Mouse (Mus musculus): Measurements from ENCODE around the gene E2f1. TPM values are rescaled to one million over a fixed set of nuclear protein-coding genes. Genes with fewer than 3 reads are reported as not detected.

The E2f1 gene
- 5.7 and 6.1 TPM in 2 replicates for polyA plus RNA-seq (2015; fragmentation: Nextera tagmentation; extraction: Ambion mirVana)

DNA sequence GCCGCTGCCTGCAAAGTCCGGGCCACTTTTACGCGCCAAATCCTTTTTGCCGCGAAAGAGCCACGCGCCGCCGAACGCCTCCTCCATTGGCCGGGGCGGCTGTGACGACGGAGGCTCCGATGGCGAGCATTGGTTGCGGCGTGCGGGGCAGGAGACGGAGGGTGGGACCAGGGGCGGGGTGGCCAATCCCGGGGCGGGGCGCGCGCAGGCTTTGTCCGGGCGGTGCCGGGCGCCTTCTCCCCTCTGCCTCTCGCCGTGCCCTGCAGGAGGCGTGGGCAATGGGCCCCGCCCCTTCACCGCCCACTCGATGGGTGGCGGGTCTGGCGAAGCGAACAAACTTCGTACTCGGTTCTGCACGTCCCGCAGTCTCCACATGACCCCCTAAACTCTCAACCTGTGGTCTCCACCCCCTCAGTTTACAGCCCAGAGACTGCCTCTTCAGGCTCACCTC lies at the start of gene E2f1:
E2f1 (minus strand) TSS at position 57 of the 451 bp plus-strand sequence.
- H3K9ac ChIP-seq (ENCODE audit: low read length) = peak within 1 kb of the TSS; percentile 65
- no peaks in the 10 kb centered on the region for H3K9me3 ChIP-seq (ENCODE audit: control insufficient read depth, low read length)
- peak; percentile 99 for ATAC-seq (ENCODE audit: low FRiP score, low TSS enrichment)
- WGBS = under 1% methylated on average over 37 of the region's 44 CpGs
- no peaks in the 10 kb centered on the region for H3K27me3 ChIP-seq (ENCODE audit: control insufficient read depth, insufficient read depth, low read length)
- H3K4me1 ChIP-seq (replicated peaks; ENCODE audit: control insufficient read depth, insufficient read depth) = peaks cover 5% of the 10 kb centered on the region
- TF ChIP-seq EP300 (optimal IDR thresholded peaks at IDR 0.05) = no peak
- TF ChIP-seq CTCF (IDR thresholded peaks at IDR 0.05; ENCODE audit: low read depth) = peak; percentile 46
- DNase-seq (ENCODE audit: low spot score) = peak; percentile 99
- H3K27ac ChIP-seq (replicated peaks) = peak within 1 kb of the TSS; percentile 82
- H3K4me3 ChIP-seq (ENCODE audit: low read depth, low read length) = peak within 1 kb of the TSS; percentile 70
- peak within 1 kb of the TSS; percentile 82 for H3K4me2 ChIP-seq (replicated peaks; ENCODE audit: low read depth)
- no peaks in the 10 kb centered on the region for H3K36me3 ChIP-seq (ENCODE audit: control insufficient read depth, insufficient read depth, low read length)

- no peak for ATAC-seq (ENCODE audit: low FRiP score, low TSS enrichment)
- Histone ChIP-seq H3K9me3 (ENCODE audit: control insufficient read depth, low read length) (no peaks in the 10 kb centered on the region), H3K4me3 (ENCODE audit: low read depth, low read length) (no peak overlapping the region), H3K27ac (replicated peaks) (no peak overlapping the region), H3K4me1 (replicated peaks; ENCODE audit: control insufficient read depth, insufficient read depth) (no peaks in the 10 kb centered on the region), H3K9ac (ENCODE audit: low read length) (no peak overlapping the region), H3K27me3 (ENCODE audit: control insufficient read depth, insufficient read depth, low read length) (no peaks in the 10 kb centered on the region), H3K4me2 (replicated peaks; ENCODE audit: low read depth) (no peak overlapping the region), H3K36me3 (ENCODE audit: control insufficient read depth, insufficient read depth, low read length) (no peaks in the 10 kb centered on the region)
- no peak for TF ChIP-seq CTCF (IDR thresholded peaks at IDR 0.05; ENCODE audit: low read depth)
- TF ChIP-seq EP300 (optimal IDR thresholded peaks at IDR 0.05) = no peak
- DNase-seq (ENCODE audit: low spot score) = no peak
- WGBS = 85% methylated on average over 3 of the region's 3 CpGs
Observed at GRCm38 (mm10) chr2:154617061-154617460, 47.4 kb upstream of the E2f1 start.

DNA sequence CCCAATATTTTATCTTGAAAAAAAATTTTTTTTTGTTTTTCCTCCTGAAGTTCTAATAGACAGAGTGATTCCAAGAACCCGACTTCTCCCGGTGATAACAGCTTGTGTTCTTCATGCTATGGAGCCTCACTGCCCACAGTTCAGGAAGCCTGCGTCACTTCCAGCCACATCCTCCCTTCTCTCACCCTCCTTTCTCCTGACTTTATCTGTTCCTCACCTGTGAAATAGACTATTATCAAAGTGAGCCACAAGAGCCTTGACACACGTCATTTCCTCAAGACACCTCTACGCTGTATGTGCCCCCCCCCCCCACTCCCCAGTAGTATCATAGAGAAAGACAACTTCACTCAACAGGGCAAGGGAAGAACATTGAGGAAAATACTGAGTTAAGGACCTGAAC lies 46.0 kb upstream of the E2f1 start:
- ATAC-seq (ENCODE audit: low FRiP score, low TSS enrichment) = no peak
- H3K27ac ChIP-seq (replicated peaks) = peak overlapping the region; percentile 40; the same call in 1 of the 2 replicates
- H3K9ac ChIP-seq (ENCODE audit: low read length) = no peak overlapping the region
- no peak overlapping the region for H3K4me3 ChIP-seq (ENCODE audit: low read depth, low read length)
- H3K36me3 ChIP-seq (ENCODE audit: control insufficient read depth, insufficient read depth, low read length) = no peaks in the 10 kb centered on the region
- H3K4me2 ChIP-seq (replicated peaks; ENCODE audit: low read depth) = no peak overlapping the region
- WGBS = 76% methylated on average over 5 of the region's 5 CpGs
- TF ChIP-seq EP300 (optimal IDR thresholded peaks at IDR 0.05) (no peak), CTCF (IDR thresholded peaks at IDR 0.05; ENCODE audit: low read depth) (no peak)
- H3K4me1 ChIP-seq (replicated peaks; ENCODE audit: control insufficient read depth, insufficient read depth) = no peaks in the 10 kb centered on the region
- DNase-seq (ENCODE audit: low spot score) = no peak
- no peaks in the 10 kb centered on the region for H3K27me3 ChIP-seq (ENCODE audit: control insufficient read depth, insufficient read depth, low read length)
- H3K9me3 ChIP-seq (ENCODE audit: control insufficient read depth, low read length) = no peaks in the 10 kb centered on the region

DNA sequence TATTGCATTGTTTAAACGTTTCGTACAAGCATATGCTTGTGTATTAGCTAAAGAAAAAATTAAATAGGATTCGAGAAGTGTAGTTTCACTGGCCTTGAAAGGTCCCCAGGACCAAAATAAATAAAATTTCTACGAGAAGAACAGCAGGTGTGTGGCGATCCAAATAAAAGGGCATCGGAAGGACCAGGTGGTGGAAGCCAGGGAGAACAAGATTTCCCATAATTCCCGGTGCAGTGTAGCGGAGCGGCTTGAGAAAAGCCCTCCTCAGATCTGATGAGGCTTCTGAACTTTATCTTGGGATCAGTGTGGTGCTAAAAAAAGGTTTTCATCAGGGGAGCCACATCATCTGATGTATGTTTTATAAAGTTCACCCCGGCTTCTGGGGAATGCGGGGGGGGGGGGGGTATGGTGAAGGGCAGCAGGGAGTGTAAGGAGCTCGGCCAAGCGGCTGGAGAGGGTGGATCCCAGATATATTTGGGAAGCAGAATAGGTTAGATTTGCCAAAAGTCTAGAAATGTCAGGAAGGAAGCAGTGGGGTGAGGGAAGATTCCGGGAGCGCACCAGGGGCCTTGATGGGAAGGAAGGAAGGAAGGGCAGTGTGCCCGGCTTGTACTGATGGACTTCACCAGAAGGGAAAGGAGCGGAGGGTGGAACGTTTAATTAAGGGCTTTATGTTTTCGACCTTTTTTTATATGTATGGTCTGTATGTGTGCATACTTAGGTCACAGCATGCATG lies 45.3 kb upstream of the E2f1 start:
- no peaks in the 10 kb centered on the region for H3K4me1 ChIP-seq (replicated peaks; ENCODE audit: control insufficient read depth, insufficient read depth)
- no peak overlapping the region for H3K4me3 ChIP-seq (ENCODE audit: low read depth, low read length)
- WGBS = 52% methylated on average over 19 of the region's 19 CpGs
- no peaks in the 10 kb centered on the region for H3K9me3 ChIP-seq (ENCODE audit: control insufficient read depth, low read length)
- no peak for ATAC-seq (ENCODE audit: low FRiP score, low TSS enrichment)
- H3K36me3 ChIP-seq (ENCODE audit: control insufficient read depth, insufficient read depth, low read length) = no peaks in the 10 kb centered on the region
- H3K27ac ChIP-seq (replicated peaks) = peak overlapping the region; percentile 40; the same call in 1 of the 2 replicates
- no peaks in the 10 kb centered on the region for H3K27me3 ChIP-seq (ENCODE audit: control insufficient read depth, insufficient read depth, low read length)
- no peak overlapping the region for H3K4me2 ChIP-seq (replicated peaks; ENCODE audit: low read depth)
- 0 out of 2 replicates have a peak overlapping the region, but pooled peaks have one; percentile 13 for H3K9ac ChIP-seq (ENCODE audit: low read length)
- TF ChIP-seq EP300 (optimal IDR thresholded peaks at IDR 0.05) (no peak), CTCF (IDR thresholded peaks at IDR 0.05; ENCODE audit: low read depth) (no peak)
- no peak for DNase-seq (ENCODE audit: low spot score)

DNA sequence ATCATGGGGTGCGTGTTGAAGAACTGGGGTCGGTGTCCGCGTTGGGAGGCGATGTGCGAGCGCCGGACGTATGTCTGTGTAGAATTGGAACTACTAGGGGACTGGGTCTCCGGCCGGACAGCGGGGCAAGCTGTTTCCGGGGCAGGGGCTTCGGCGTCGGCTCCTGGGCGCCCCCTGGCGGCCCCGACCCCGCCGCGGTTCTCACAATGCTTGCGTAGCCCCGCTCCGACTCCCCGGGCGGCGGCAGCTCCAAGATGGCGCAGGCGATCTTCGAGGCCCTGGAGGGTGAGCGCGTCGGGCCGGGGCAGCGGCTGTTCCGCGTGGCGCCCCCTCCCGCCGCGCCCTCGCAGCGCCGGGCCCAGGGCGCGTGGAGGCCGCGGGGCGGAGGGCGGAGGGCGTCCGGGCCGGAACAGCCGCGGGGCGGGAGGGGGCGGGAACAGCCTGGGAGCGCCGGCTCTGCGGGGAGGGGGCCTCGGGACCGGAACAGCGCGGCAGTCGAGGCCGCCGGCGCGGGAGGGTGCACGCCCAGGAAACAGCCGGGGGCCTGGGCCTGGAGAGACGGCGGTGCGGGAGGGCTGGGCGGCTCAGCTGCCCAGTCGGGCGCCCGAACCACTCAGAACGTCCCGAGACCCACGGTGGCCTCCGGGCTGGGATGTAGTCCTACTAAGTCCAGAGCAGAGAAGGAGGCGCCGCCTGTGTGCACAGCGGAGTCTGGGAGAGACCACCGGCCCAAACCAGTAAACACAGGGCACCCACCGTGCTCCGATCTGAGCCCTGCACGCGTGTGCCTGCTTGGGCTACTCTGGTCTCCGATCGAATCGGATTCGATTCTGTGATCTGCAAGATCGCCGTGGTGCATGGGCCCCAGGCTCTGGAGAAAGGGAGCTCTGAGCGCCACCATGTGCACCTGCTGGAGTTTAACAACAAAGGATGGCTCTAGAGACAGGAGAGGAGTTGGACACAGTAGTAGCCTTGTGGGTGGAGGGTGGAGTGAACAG lies 43.7 kb upstream of the E2f1 start, which contains the start of the genes Zfp341 and 4930519P11Rik:
Zfp341 (plus strand) TSS at position 180 of the 998 bp plus-strand sequence.
4930519P11Rik (minus strand) TSS at position 320 of the 998 bp plus-strand sequence.
- H3K27me3 ChIP-seq (ENCODE audit: control insufficient read depth, insufficient read depth, low read length) = no peaks in the 10 kb centered on the region
- WGBS = under 1% methylated on average over 86 of the region's 98 CpGs
- no peaks in the 10 kb centered on the region for H3K36me3 ChIP-seq (ENCODE audit: control insufficient read depth, insufficient read depth, low read length)
- peak; percentile 95 for DNase-seq (ENCODE audit: low spot score)
- no peaks in the 10 kb centered on the region for H3K4me1 ChIP-seq (replicated peaks; ENCODE audit: control insufficient read depth, insufficient read depth)
- H3K27ac ChIP-seq (replicated peaks) = peak within 1 kb of the TSS; percentile 98
- peak; percentile 83 for TF ChIP-seq CTCF (IDR thresholded peaks at IDR 0.05; ENCODE audit: low read depth)
- TF ChIP-seq EP300 (optimal IDR thresholded peaks at IDR 0.05) = no peak
- ATAC-seq (ENCODE audit: low FRiP score, low TSS enrichment) = peak; percentile 96
- no peaks in the 10 kb centered on the region for H3K9me3 ChIP-seq (ENCODE audit: control insufficient read depth, low read length)
- H3K9ac ChIP-seq (ENCODE audit: low read length) = peak within 1 kb of the TSS; percentile 80
- peak within 1 kb of the TSS; percentile 81 for H3K4me2 ChIP-seq (replicated peaks; ENCODE audit: low read depth)
- peak within 1 kb of the TSS; percentile 53 for H3K4me3 ChIP-seq (ENCODE audit: low read depth, low read length)

All from stomach, postnatal 0 days (tissue).